Mouse (Mus musculus) MEL (cell line): Measurements from ENCODE around the gene Ifnar1. TPM values are rescaled to one million over a fixed set of nuclear protein-coding genes. Genes with fewer than 3 reads are reported as not detected.

ENCODE experiments used
- DNase-seq: peaks from one replicate; pipeline ENCODE4 v3.0.0; 2011; ENCODE audit warnings: low read depth, low spot score
- H3K27ac ChIP-seq: 2 replicates; pipeline ENCODE4 v1.5.1; 2012; ENCODE audit warnings: low read depth, mild to moderate bottlenecking, control low read depth, low read length, moderate library complexity; ENCODE audit not compliant: control insufficient read depth
- H3K27me3 ChIP-seq, 2 experiments: fragments of 150-350 bp in 1 of 2; sonication (generic) in 1 of 2; 2 replicates each; pipeline ENCODE4 v1.6.1; 2012; ENCODE audit warnings: low read length in 2 of 2, mild to moderate bottlenecking in 2 of 2, improper control_type of control experiment in 1 of 2, moderate library complexity in 1 of 2; ENCODE audit not compliant: insufficient read depth in 2 of 2, control insufficient read depth in 1 of 2
- H3K36me3 ChIP-seq, 2 experiments: 2 replicates each; pipeline ENCODE4 v1.6.1; 2012 to 2014; ENCODE audit warnings: low read length in 2 of 2, improper control_type of control experiment in 1 of 2, inconsistent platforms in 1 of 2, mild to moderate bottlenecking in 1 of 2; ENCODE audit not compliant: insufficient read depth in 2 of 2, control insufficient read depth in 1 of 2
- H3K4me1 ChIP-seq, 2 experiments: fragments of 150-350 bp in 1 of 2; sonication (generic) in 1 of 2; 2 replicates each; pipeline ENCODE4 v1.6.1; 2012; ENCODE audit warnings: low read length in 2 of 2, improper control_type of control experiment in 1 of 2, mild to moderate bottlenecking in 1 of 2; ENCODE audit not compliant: insufficient read depth in 2 of 2, control insufficient read depth in 1 of 2
- H3K4me3 ChIP-seq, 2 experiments: fragments of 150-350 bp in 1 of 2; sonication (generic) in 1 of 2; 2 replicates each; pipeline ENCODE4 v1.5.1; 2012; ENCODE audit warnings: low read depth in 2 of 2, low read length in 2 of 2, mild to moderate bottlenecking in 2 of 2, moderate library complexity in 2 of 2, control low read depth in 1 of 2, improper control_type of control experiment in 1 of 2; ENCODE audit not compliant: control insufficient read depth in 1 of 2, insufficient read depth in 1 of 2
- H3K79me2 ChIP-seq: 2 replicates; pipeline ENCODE4 v1.6.1; 2012; ENCODE audit warnings: mild to moderate bottlenecking, low read length, moderate library complexity; ENCODE audit not compliant: control insufficient read depth, poor library complexity, insufficient read depth
- H3K9ac ChIP-seq: 2 replicates; pipeline ENCODE4 v1.6.1; 2012; ENCODE audit warnings: low read depth, mild to moderate bottlenecking, control low read depth, low read length, moderate library complexity; ENCODE audit not compliant: control insufficient read depth, poor library complexity, severe bottlenecking
- H3K9me3 ChIP-seq: fragments of 150-350 bp; sonication (generic); replicated peaks from 2 replicates; pipeline ENCODE4 v1.6.1; 2012; ENCODE audit warnings: mild to moderate bottlenecking, low read length, improper control_type of control experiment, moderate library complexity; ENCODE audit not compliant: insufficient read depth
- BHLHE40 ChIP-seq: IDR thresholded peaks from 2 replicates; pipeline ENCODE4 v1.6.1; 2012; ENCODE audit warnings: low read depth, mild to moderate bottlenecking, inconsistent platforms, low read length, improper control_type of control experiment, borderline replicate concordance
- CTCF ChIP-seq, 3 experiments: IDR thresholded peaks in 2 of 3; conservative IDR thresholded peaks in 1 of 3; 2 replicates each; pipeline ENCODE4 v1.5.1; 2011 to 2012; ENCODE audit warnings: low read length in 3 of 3, low read depth in 2 of 3, mild to moderate bottlenecking in 2 of 3, improper control_type of control experiment in 1 of 3, inconsistent platforms in 1 of 3, mixed read lengths in 1 of 3, moderate library complexity in 1 of 3; ENCODE audit not compliant: control insufficient read depth in 1 of 3, insufficient read depth in 1 of 3, poor library complexity in 1 of 3, severe bottlenecking in 1 of 3
- E2F4 ChIP-seq: IDR thresholded peaks from 2 replicates; pipeline ENCODE4 v1.6.1; 2011; ENCODE audit warnings: low read depth, low read length, improper control_type of control experiment, borderline replicate concordance
- ELF1 ChIP-seq: IDR thresholded peaks from 2 replicates; pipeline ENCODE4 v1.6.1; 2014; ENCODE audit warnings: low read depth, mild to moderate bottlenecking, inconsistent platforms, low read length, improper control_type of control experiment, moderate library complexity
- EP300 ChIP-seq, 2 experiments: IDR thresholded peaks; 2 replicates each; pipeline ENCODE4 v1.6.1; 2011; ENCODE audit warnings: improper control_type of control experiment in 2 of 2, low read length in 2 of 2, low read depth in 1 of 2, mild to moderate bottlenecking in 1 of 2
- GABPA ChIP-seq: IDR thresholded peaks from 2 replicates; pipeline ENCODE4 v1.6.1; 2012; ENCODE audit warnings: low read depth, mild to moderate bottlenecking, inconsistent platforms, low read length, improper control_type of control experiment, moderate library complexity
- HCFC1 ChIP-seq: IDR thresholded peaks from 2 replicates; pipeline ENCODE4 v1.6.1; 2012; ENCODE audit warnings: low read depth, mild to moderate bottlenecking, inconsistent platforms, low read length, improper control_type of control experiment, moderate library complexity
- JUND ChIP-seq: IDR thresholded peaks from 2 replicates; pipeline ENCODE4 v1.6.1; 2011; ENCODE audit warnings: low read depth, mild to moderate bottlenecking, improper control_type of control experiment, low read length
- MAFK ChIP-seq: IDR thresholded peaks from 2 replicates; pipeline ENCODE4 v1.6.1; 2011; ENCODE audit warnings: low read depth, mild to moderate bottlenecking, low read length, improper control_type of control experiment, borderline replicate concordance
- MAZ ChIP-seq: IDR thresholded peaks from 2 replicates; pipeline ENCODE4 v1.6.1; 2012; ENCODE audit warnings: low read depth, mild to moderate bottlenecking, inconsistent platforms, low read length, improper control_type of control experiment
- MEF2A ChIP-seq: IDR thresholded peaks from 2 replicates; pipeline ENCODE4 v1.6.1; 2014; ENCODE audit warnings: low read depth, mild to moderate bottlenecking, inconsistent platforms, low read length, improper control_type of control experiment; ENCODE audit not compliant: poor library complexity, insufficient replicate concordance, severe bottlenecking; ENCODE audit errors: extremely low read depth
- MXI1 ChIP-seq: IDR thresholded peaks from 2 replicates; pipeline ENCODE4 v1.6.1; 2011; ENCODE audit warnings: mild to moderate bottlenecking, low read depth, low read length, improper control_type of control experiment
- POLR2A ChIP-seq, 2 experiments: IDR thresholded peaks; 2 replicates each; pipeline ENCODE4 v1.6.1; 2011 to 2012; ENCODE audit warnings: low read length in 2 of 2, mild to moderate bottlenecking in 2 of 2, control low read depth in 1 of 2, improper control_type of control experiment in 1 of 2, low read depth in 1 of 2, moderate library complexity in 1 of 2; ENCODE audit not compliant: control insufficient read depth in 1 of 2, insufficient read depth in 1 of 2, poor library complexity in 1 of 2
- POLR2AphosphoS2 ChIP-seq: IDR thresholded peaks from 2 replicates; pipeline ENCODE4 v1.6.1; 2011; ENCODE audit warnings: low read length, improper control_type of control experiment
- POLR2AphosphoS5 ChIP-seq: IDR thresholded peaks from 2 replicates; pipeline ENCODE4 v1.6.1; 2012; ENCODE audit warnings: low read depth, borderline replicate concordance, mild to moderate bottlenecking, inconsistent platforms, low read length, moderate library complexity, mixed read lengths
- RCOR1 ChIP-seq: IDR thresholded peaks from 2 replicates; pipeline ENCODE4 v1.6.1; 2012; ENCODE audit warnings: low read depth, mild to moderate bottlenecking, inconsistent platforms, low read length, improper control_type of control experiment
- TBP ChIP-seq: IDR thresholded peaks from 2 replicates; pipeline ENCODE4 v1.8.0; 2011; ENCODE audit warnings: low read depth, low read length, improper control_type of control experiment
- TCF12 ChIP-seq: IDR thresholded peaks from 2 replicates; pipeline ENCODE4 v1.6.1; 2014; ENCODE audit warnings: low read depth, mild to moderate bottlenecking, inconsistent platforms, low read length, improper control_type of control experiment, moderate library complexity
- UBTF ChIP-seq: IDR thresholded peaks from 2 replicates; pipeline ENCODE4 v1.6.1; 2012; ENCODE audit warnings: low read depth, mild to moderate bottlenecking, inconsistent platforms, low read length, improper control_type of control experiment, moderate library complexity, borderline replicate concordance; ENCODE audit not compliant: insufficient read depth
- USF1 ChIP-seq: IDR thresholded peaks from 2 replicates; pipeline ENCODE4 v1.6.1; 2014; ENCODE audit warnings: low read depth, mild to moderate bottlenecking, inconsistent platforms, low read length, improper control_type of control experiment, moderate library complexity
- USF2 ChIP-seq, 2 experiments: IDR thresholded peaks; 2 replicates each; pipeline ENCODE4 v1.6.1; 2011 to 2012; ENCODE audit warnings: improper control_type of control experiment in 2 of 2, low read length in 2 of 2, borderline replicate concordance in 1 of 2, inconsistent platforms in 1 of 2, low read depth in 1 of 2, mild to moderate bottlenecking in 1 of 2; ENCODE audit not compliant: insufficient read depth in 1 of 2
- ZMIZ1 ChIP-seq: IDR thresholded peaks from 2 replicates; pipeline ENCODE4 v1.6.1; 2012; ENCODE audit warnings: low read depth, mild to moderate bottlenecking, inconsistent platforms, low read length, improper control_type of control experiment, moderate library complexity
- polyA plus RNA-seq, 2 experiments: library from polyadenylated mRNA; stranded (reverse) in 1 of 2; unstranded in 1 of 2; fragments of >175 nt in 1 of 2; fragments of >200 nt in 1 of 2; gene quantifications; 2 replicates each; pipeline versions ENCODE4 v1.2.1 to v1.2.4; 2012; ENCODE audit warnings: low replicate concordance in 2 of 2, low read depth in 1 of 2; ENCODE audit not compliant: insufficient read length in 2 of 2, insufficient read depth in 1 of 2, missing spikeins in 1 of 2
- total RNA-seq: library from RNA; depleted of rRNA; stranded (reverse); fragments of 300-350 nt; gene quantifications from 2 replicates; pipeline ENCODE4 v1.2.3, GENCODE M21; 2012

The Ifnar1 gene
- total and polyA plus RNA-seq, 3 experiments, result 10.3 to 20.2 TPM; not detected in 1

DNA sequence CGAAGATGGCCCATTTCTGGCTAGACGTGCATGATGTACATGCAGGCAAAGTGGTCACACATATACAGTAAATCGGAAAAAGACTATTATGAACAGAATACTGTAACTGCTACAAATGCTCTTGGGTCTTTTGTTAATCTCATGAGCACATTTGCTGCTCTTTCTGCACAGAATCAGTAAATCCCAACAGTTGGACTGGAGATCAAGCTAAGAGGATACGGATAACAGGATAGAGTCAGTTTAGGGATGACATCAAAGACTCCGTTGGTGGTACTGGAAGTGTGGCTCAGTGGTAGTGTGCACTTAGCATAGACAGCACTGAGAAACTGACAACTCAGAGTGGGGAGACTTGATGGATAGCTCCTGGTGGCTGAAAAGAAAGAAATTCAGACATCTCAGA, 803 bp downstream of the Ifnar1 start:
- no peaks in the 10 kb centered on the region for H3K27me3 ChIP-seq
- no peak for TF ChIP-seq ELF1
- no peak for TF ChIP-seq MAFK
- no peak for TF ChIP-seq MEF2A
- TF ChIP-seq CTCF (IDR thresholded peaks at IDR 0.05 in 2 of 3, conservative IDR thresholded peaks at IDR 0.05 in 1 of 3; ENCODE audit: control insufficient read depth in 1 of 3, insufficient read depth in 1 of 3, low read depth in 2 of 3, low read length in 3 of 3, poor library complexity in 1 of 3, severe bottlenecking in 1 of 3), result no peak
- no peak for TF ChIP-seq MXI1
- no peak for TF ChIP-seq TCF12
- no peak for TF ChIP-seq GABPA
- no peak for TF ChIP-seq POLR2AphosphoS2
- TF ChIP-seq JUND, result no peak
- TF ChIP-seq TBP, result no peak
- no peak for TF ChIP-seq HCFC1
- TF ChIP-seq USF2 (IDR thresholded peaks at IDR 0.05; ENCODE audit: borderline replicate concordance in 1 of 2, insufficient read depth in 1 of 2, low read depth in 1 of 2, low read length in 2 of 2), result no peak
- TF ChIP-seq E2F4, result no peak
- no peak for TF ChIP-seq POLR2AphosphoS5
- H3K9me3 ChIP-seq, result no peaks in the 10 kb centered on the region
- peaks cover 0 to 21% of the 10 kb centered on the region in 2 experiments; a peak in 3 of 4 replicates for H3K36me3 ChIP-seq
- peak; percentile 32 for DNase-seq
- peaks cover 4% of the 10 kb centered on the region for H3K79me2 ChIP-seq
- peak overlapping the region; percentile 85 for H3K9ac ChIP-seq
- peak overlapping the region; percentile 68 to 97 for H3K4me3 ChIP-seq
- peaks cover 3 to 18% of the 10 kb centered on the region in 2 experiments; a peak in 3 of 4 replicates for H3K4me1 ChIP-seq
- H3K27ac ChIP-seq, result no peak overlapping the region

DNA sequence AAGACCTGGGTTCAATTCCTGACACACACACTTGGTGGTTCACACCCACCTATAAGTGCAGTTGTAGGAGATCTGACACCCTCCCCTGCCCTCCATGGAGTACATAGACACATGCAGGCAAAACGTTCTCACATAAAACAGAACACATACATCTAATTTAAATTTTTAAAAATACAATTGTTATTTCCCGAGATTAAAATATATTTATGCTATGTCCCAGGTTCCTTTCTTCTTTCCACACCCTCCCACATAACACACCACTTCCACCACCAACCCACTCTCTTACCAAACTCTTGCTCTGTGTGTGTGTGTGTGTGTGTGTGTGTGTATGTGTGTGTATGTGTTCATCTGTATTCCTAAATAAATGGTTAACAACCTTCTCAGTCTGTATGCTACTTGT, 3.0 kb downstream of the Ifnar1 start:
- Histone ChIP-seq H3K79me2 (peaks cover 4% of the 10 kb centered on the region), H3K36me3 (peaks cover 0 to 25% of the 10 kb centered on the region in 2 experiments; a peak in 3 of 4 replicates), H3K27ac (no peak overlapping the region), H3K4me1 (peaks cover 3 to 19% of the 10 kb centered on the region in 2 experiments; a peak in 3 of 4 replicates), H3K9ac (no peak overlapping the region), H3K4me3 (no peak overlapping the region), H3K27me3 (no peaks in the 10 kb centered on the region), H3K9me3 (no peaks in the 10 kb centered on the region)
- DNase-seq, result no peak
- no peak for TF ChIP-seq RCOR1
- no peak for TF ChIP-seq MEF2A
- TF ChIP-seq ZMIZ1, result no peak
- no peak for TF ChIP-seq POLR2A (IDR thresholded peaks at IDR 0.05; ENCODE audit: control insufficient read depth in 1 of 2, insufficient read depth in 1 of 2, low read depth in 1 of 2, low read length in 2 of 2, poor library complexity in 1 of 2)
- no peak for TF ChIP-seq UBTF
- no peak for TF ChIP-seq MXI1
- TF ChIP-seq POLR2AphosphoS5, result no peak
- no peak for TF ChIP-seq MAZ
- no peak for TF ChIP-seq BHLHE40
- TF ChIP-seq EP300 (IDR thresholded peaks at IDR 0.05; ENCODE audit: low read depth in 1 of 2, low read length in 2 of 2), result no peak
- TF ChIP-seq USF1, result no peak
- no peak for TF ChIP-seq ELF1
